Mouse (Mus musculus) heart, embryonic 11.5 days (tissue): ENCODE results near the gene Smco3. TPM values are rescaled to one million over a fixed set of nuclear protein-coding genes. Genes with fewer than 3 reads are reported as not detected.
"Not testable (repeated sequence)": the region's sequence is repeated elsewhere in the genome, so short reads cannot be mapped to it uniquely, and the experiment has no call there.

ENCODE experiments used
- ATAC-seq: fragments of 200-750 bp; cut with Nextera tagmentation; replicated peaks from 2 replicates; pipeline ENCODE4 v1.8.0; 2017; ENCODE audit warnings: moderate library complexity; ENCODE audit not compliant: insufficient number of reproducible peaks, low FRiP score, low TSS enrichment
- H3K27ac ChIP-seq: fragments of 300-500 bp; sonication (generic); 2 replicates; pipeline ENCODE4 v1.5.1; 2014; ENCODE audit warnings: mild to moderate bottlenecking, low read depth, low read length
- H3K27me3 ChIP-seq: fragments of 300-500 bp; sonication (generic); 2 replicates; pipeline ENCODE4 v1.6.1; 2014; ENCODE audit warnings: mild to moderate bottlenecking, low read length, mixed read lengths; ENCODE audit not compliant: control insufficient read depth, insufficient read depth
- H3K36me3 ChIP-seq: fragments of 300-500 bp; sonication (generic); 2 replicates; pipeline ENCODE4 v1.6.1; 2014; ENCODE audit warnings: mild to moderate bottlenecking, low read length, moderate library complexity, mixed read lengths; ENCODE audit not compliant: control insufficient read depth, insufficient read depth
- H3K4me1 ChIP-seq: fragments of 300-500 bp; sonication (generic); 2 replicates; pipeline ENCODE4 v1.6.1; 2014; ENCODE audit warnings: low read length; ENCODE audit not compliant: control insufficient read depth, insufficient read depth
- H3K4me2 ChIP-seq: fragments of 300-500 bp; sonication (generic); 2 replicates; pipeline ENCODE4 v1.6.1; 2014; ENCODE audit warnings: mild to moderate bottlenecking, moderate library complexity
- H3K4me3 ChIP-seq: fragments of 300-500 bp; sonication (generic); 2 replicates; pipeline ENCODE4 v1.5.1; 2014; ENCODE audit warnings: low read depth, low read length
- H3K9ac ChIP-seq: fragments of 300-500 bp; sonication (generic); 2 replicates; pipeline ENCODE4 v1.6.1; 2014; ENCODE audit warnings: mild to moderate bottlenecking, low read depth, low read length, moderate library complexity
- H3K9me3 ChIP-seq: fragments of 300-500 bp; sonication (generic); replicated peaks from 2 replicates; pipeline ENCODE4 v1.6.1; 2016; ENCODE audit warnings: low read length; ENCODE audit not compliant: control insufficient read depth
- WGBS: fragments of 180-500 bp; shearing (Covaris S2); extraction: QIAGEN DNeasy Blood & Tissue Kit; methylation state at CpG from one replicate; pipeline ENCODE4 v1.1.7; 2014; ENCODE audit not compliant: insufficient replicate concordance; 5-methylcytosine and 5-hydroxymethylcytosine counted together
- polyA plus RNA-seq: library from polyadenylated mRNA; unstranded; fragments of >200 nt; fragmentation: Nextera tagmentation; extraction: Ambion mirVana; gene quantifications from 2 replicates; pipeline ENCODE4 v1.2.1, GENCODE M21; 2014

Smco3 gene
- polyA plus RNA-seq, 1 experiment from 2014 or later, result not detected

DNA sequence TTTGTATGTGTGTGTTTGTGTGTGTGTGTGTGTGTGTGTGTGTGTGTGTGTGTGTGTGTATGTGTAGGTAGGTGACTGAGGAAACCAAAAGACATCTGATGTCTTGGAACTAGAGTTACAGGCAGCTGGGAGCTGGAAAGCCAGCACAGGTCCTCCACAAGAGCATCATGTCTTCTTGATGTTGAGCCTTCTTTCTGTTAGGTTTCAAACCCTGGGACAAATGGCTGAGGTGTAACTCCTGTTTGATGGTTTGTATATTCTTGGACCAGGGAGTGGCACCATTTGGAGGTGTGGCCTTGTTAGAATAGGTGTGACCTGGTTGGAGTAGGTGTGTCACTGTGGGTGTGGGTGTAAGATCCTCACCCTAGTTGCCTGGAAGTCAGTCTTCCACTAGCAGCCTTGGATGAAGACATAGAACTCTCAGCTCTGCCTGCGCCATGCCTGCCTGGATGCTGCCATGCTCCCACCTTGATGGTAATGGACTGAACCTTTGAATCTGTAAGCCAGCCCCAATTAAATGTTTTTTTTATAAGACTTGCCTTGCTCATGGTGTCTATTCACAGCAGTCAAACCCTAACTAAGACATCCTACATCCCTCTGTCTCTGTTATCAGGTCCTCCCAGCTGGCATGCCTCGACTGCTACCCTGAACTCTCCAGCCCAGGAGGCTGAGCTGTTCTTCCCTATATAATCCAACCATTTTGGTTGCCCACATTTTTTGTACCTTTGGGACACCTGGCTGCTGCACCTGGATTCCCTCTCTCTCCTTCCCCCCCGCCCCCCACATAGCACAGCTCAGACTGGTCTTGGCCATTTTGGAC lies 37.2 kb downstream of the Smco3 start:
- 0 out of 2 replicates have a peak overlapping the region, but pooled peaks have one; percentile 9 for H3K4me2 ChIP-seq
- not testable (repeated sequence) for ATAC-seq, H3K27me3 ChIP-seq, H3K4me1 ChIP-seq, H3K9ac ChIP-seq, H3K27ac ChIP-seq, H3K9me3 ChIP-seq, H3K36me3 ChIP-seq, H3K4me3 ChIP-seq
- WGBS, result 73% methylated on average over 3 of the region's 3 CpGs

DNA sequence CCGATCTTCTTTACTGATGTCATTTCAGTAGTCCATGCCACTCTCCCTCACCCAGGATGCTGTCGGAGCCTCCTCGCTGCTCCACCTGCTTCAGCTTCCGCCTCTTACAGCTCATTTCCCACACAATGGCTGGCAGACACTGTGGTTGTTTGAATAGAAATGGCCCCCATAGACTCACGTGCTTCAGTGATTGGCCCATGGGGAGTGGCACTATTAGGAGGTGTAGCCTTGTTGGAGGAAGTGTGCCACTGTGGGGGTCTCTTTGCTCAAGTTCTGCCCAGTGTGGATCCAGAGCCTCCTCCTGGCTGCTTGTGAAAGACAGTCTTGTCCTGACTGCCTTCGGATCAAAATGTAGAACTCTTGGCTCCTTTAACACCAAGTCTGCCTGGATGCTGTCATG lies 39.4 kb downstream of the Smco3 start:
- H3K27me3 ChIP-seq, result no peaks in the 10 kb centered on the region
- H3K27ac ChIP-seq, result no peak overlapping the region
- H3K9me3 ChIP-seq, result no peaks in the 10 kb centered on the region
- WGBS, result 64% methylated on average over 6 of the region's 6 CpGs
- ATAC-seq, result no peak
- no peak overlapping the region for H3K4me2 ChIP-seq
- H3K36me3 ChIP-seq, result no peaks in the 10 kb centered on the region
- no peak overlapping the region for H3K4me3 ChIP-seq
- H3K4me1 ChIP-seq, result no peaks in the 10 kb centered on the region
- H3K9ac ChIP-seq, result no peak overlapping the region

- Histone ChIP-seq H3K27me3 (no peaks in the 10 kb centered on the region), H3K4me3 (no peak overlapping the region), H3K36me3 (no peaks in the 10 kb centered on the region), H3K9ac (no peak overlapping the region), H3K27ac (no peak overlapping the region), H3K4me1 (no peaks in the 10 kb centered on the region), H3K4me2 (no peak overlapping the region), H3K9me3 (no peaks in the 10 kb centered on the region)
- no peak for ATAC-seq
- WGBS, result 27% methylated on average over 1 of the region's 1 CpGs
Observed at GRCm38 (mm10) chr6:136795110-136795509, 40.1 kb downstream of the Smco3 start.

- Histone ChIP-seq H3K27me3 (no peaks in the 10 kb centered on the region), H3K27ac (no peak overlapping the region), H3K4me3 (peak overlapping the region; percentile 45), H3K9me3 (no peaks in the 10 kb centered on the region), H3K36me3 (no peaks in the 10 kb centered on the region), H3K4me2 (peak overlapping the region; percentile 82), H3K9ac (peak overlapping the region; percentile 62), H3K4me1 (no peaks in the 10 kb centered on the region)
- ATAC-seq, result no peak
- 1% methylated on average over 24 of the region's 24 CpGs for WGBS
Observed at GRCm38 (mm10) chr6:136793831-136794525, 41.3 kb downstream of the Smco3 start.

GRCm38 (mm10) chr6:136792884-136793758 lies 42.1 kb downstream of the Smco3 start:
- H3K9me3 ChIP-seq, result no peaks in the 10 kb centered on the region
- no peak for ATAC-seq
- H3K4me1 ChIP-seq, result no peaks in the 10 kb centered on the region
- H3K4me3 ChIP-seq, result peak overlapping the region; percentile 45
- H3K9ac ChIP-seq, result peak overlapping the region; percentile 62; the same call in 1 of the 2 replicates
- H3K27ac ChIP-seq, result no peak overlapping the region
- 19% methylated on average over 16 of the region's 16 CpGs for WGBS
- H3K27me3 ChIP-seq, result no peaks in the 10 kb centered on the region
- H3K4me2 ChIP-seq, result peak overlapping the region; percentile 82
- no peaks in the 10 kb centered on the region for H3K36me3 ChIP-seq

DNA sequence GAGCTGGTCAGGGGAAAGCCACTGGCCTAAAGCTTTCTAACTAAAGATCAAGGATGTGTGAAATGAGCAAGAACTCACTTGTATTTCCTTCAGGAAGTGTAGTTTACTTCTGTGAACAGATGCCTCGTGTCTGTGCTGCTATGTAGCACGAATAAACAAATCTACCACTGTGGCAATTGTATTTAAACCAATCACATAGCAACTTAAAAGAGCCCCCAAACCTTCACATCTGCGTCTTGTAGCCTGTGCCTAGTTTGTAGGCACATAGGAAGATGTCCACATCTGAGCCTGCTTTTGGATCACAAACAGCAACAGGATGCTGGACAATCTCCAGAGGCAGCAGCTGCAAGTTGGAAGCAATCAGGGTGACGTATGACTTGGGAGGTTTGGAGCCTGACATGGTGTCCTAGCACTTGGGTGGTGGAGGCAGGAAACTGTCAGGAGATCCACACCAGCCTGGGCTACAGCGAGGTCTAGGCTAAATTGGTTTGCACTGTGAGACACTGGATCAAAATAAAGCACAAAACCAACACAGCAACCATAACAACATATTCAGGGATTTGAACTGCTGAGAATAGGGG lies 45.8 kb downstream of the Smco3 start:
- WGBS, result 69% methylated on average over 5 of the region's 5 CpGs
- no peak overlapping the region for H3K4me3 ChIP-seq
- ATAC-seq, result no peak
- no peaks in the 10 kb centered on the region for H3K4me1 ChIP-seq
- H3K27me3 ChIP-seq, result no peaks in the 10 kb centered on the region
- H3K9ac ChIP-seq, result no peak overlapping the region
- H3K9me3 ChIP-seq, result no peaks in the 10 kb centered on the region
- no peak overlapping the region for H3K27ac ChIP-seq
- H3K36me3 ChIP-seq, result no peaks in the 10 kb centered on the region
- H3K4me2 ChIP-seq, result no peak overlapping the region

GRCm38 (mm10) chr6:136782761-136783160 lies 52.5 kb downstream of the Smco3 start:
- no peak for ATAC-seq
- 82% methylated on average over 9 of the region's 9 CpGs for WGBS

GRCm38 (mm10) chr6:136782146-136782545 lies 53.1 kb downstream of the Smco3 start:
- no peak overlapping the region for H3K9ac ChIP-seq
- H3K4me3 ChIP-seq, result no peak overlapping the region
- no peak overlapping the region for H3K4me2 ChIP-seq
- H3K9me3 ChIP-seq, result no peaks in the 10 kb centered on the region
- 76% methylated on average over 12 of the region's 12 CpGs for WGBS
- H3K36me3 ChIP-seq, result no peaks in the 10 kb centered on the region
- peaks cover 3% of the 10 kb centered on the region; the same call in 1 of the 2 replicates for H3K27me3 ChIP-seq
- no peaks in the 10 kb centered on the region for H3K4me1 ChIP-seq
- H3K27ac ChIP-seq, result no peak overlapping the region
- no peak for ATAC-seq

More at GRCm38 (mm10) chr6:136782761-136783160, 52.5 kb downstream of the Smco3 start:
- no peak overlapping the region for H3K4me2 ChIP-seq
- no peaks in the 10 kb centered on the region for H3K36me3 ChIP-seq
- no peak overlapping the region for H3K9ac ChIP-seq
- H3K4me3 ChIP-seq, result no peak overlapping the region
- peaks cover 3% of the 10 kb centered on the region; the same call in 1 of the 2 replicates for H3K27me3 ChIP-seq
- H3K9me3 ChIP-seq, result no peaks in the 10 kb centered on the region
- H3K27ac ChIP-seq, result no peak overlapping the region
- H3K4me1 ChIP-seq, result no peaks in the 10 kb centered on the region
